Mouse (Mus musculus) heart, embryonic 11.5 days (tissue): Measurements from ENCODE around the gene Plekhb2. TPM values are rescaled to one million over a fixed set of nuclear protein-coding genes. Genes with fewer than 3 reads are reported as not detected.

Source experiments
- ATAC-seq: fragments of 200-750 bp; cut with Nextera tagmentation; replicated peaks from 2 replicates; pipeline ENCODE4 v1.8.0; 2017; ENCODE audit warnings: moderate library complexity; ENCODE audit not compliant: insufficient number of reproducible peaks, low FRiP score, low TSS enrichment
- H3K27ac ChIP-seq: fragments of 300-500 bp; sonication (generic); 2 replicates; pipeline ENCODE4 v1.5.1; 2014; ENCODE audit warnings: mild to moderate bottlenecking, low read depth, low read length
- H3K27me3 ChIP-seq: fragments of 300-500 bp; sonication (generic); 2 replicates; pipeline ENCODE4 v1.6.1; 2014; ENCODE audit warnings: mild to moderate bottlenecking, low read length, mixed read lengths; ENCODE audit not compliant: control insufficient read depth, insufficient read depth
- H3K36me3 ChIP-seq: fragments of 300-500 bp; sonication (generic); 2 replicates; pipeline ENCODE4 v1.6.1; 2014; ENCODE audit warnings: mild to moderate bottlenecking, low read length, moderate library complexity, mixed read lengths; ENCODE audit not compliant: control insufficient read depth, insufficient read depth
- H3K4me1 ChIP-seq: fragments of 300-500 bp; sonication (generic); 2 replicates; pipeline ENCODE4 v1.6.1; 2014; ENCODE audit warnings: low read length; ENCODE audit not compliant: control insufficient read depth, insufficient read depth
- H3K4me2 ChIP-seq: fragments of 300-500 bp; sonication (generic); 2 replicates; pipeline ENCODE4 v1.6.1; 2014; ENCODE audit warnings: mild to moderate bottlenecking, moderate library complexity
- H3K4me3 ChIP-seq: fragments of 300-500 bp; sonication (generic); 2 replicates; pipeline ENCODE4 v1.5.1; 2014; ENCODE audit warnings: low read depth, low read length
- H3K9ac ChIP-seq: fragments of 300-500 bp; sonication (generic); 2 replicates; pipeline ENCODE4 v1.6.1; 2014; ENCODE audit warnings: mild to moderate bottlenecking, low read depth, low read length, moderate library complexity
- H3K9me3 ChIP-seq: fragments of 300-500 bp; sonication (generic); replicated peaks from 2 replicates; pipeline ENCODE4 v1.6.1; 2016; ENCODE audit warnings: low read length; ENCODE audit not compliant: control insufficient read depth
- WGBS: fragments of 180-500 bp; shearing (Covaris S2); extraction: QIAGEN DNeasy Blood & Tissue Kit; methylation state at CpG from one replicate; pipeline ENCODE4 v1.1.7; 2014; ENCODE audit not compliant: insufficient replicate concordance; 5-methylcytosine and 5-hydroxymethylcytosine counted together
- polyA plus RNA-seq: library from polyadenylated mRNA; unstranded; fragments of >200 nt; fragmentation: Nextera tagmentation; extraction: Ambion mirVana; gene quantifications from 2 replicates; pipeline ENCODE4 v1.2.1, GENCODE M21; 2014

Plekhb2 gene
- polyA plus RNA-seq, 1 experiment from 2014 or later = 58.0 TPM

GRCm38 (mm10) chr1:34811581-34811980, 38.2 kb upstream of the Plekhb2 start:
- H3K36me3 ChIP-seq = peaks cover 31% of the 10 kb centered on the region
- no peak overlapping the region for H3K9ac ChIP-seq
- no peak overlapping the region for H3K4me2 ChIP-seq
- H3K9me3 ChIP-seq = no peaks in the 10 kb centered on the region
- no peak overlapping the region for H3K4me3 ChIP-seq
- no peak for ATAC-seq
- WGBS = 80% methylated on average over 6 of the region's 6 CpGs
- no peaks in the 10 kb centered on the region for H3K27me3 ChIP-seq
- no peak overlapping the region for H3K27ac ChIP-seq
- H3K4me1 ChIP-seq = peaks cover 10% of the 10 kb centered on the region

- H3K4me2 ChIP-seq = no peak overlapping the region
- ATAC-seq = no peak
- no peaks in the 10 kb centered on the region for H3K9me3 ChIP-seq
- H3K27me3 ChIP-seq = no peaks in the 10 kb centered on the region
- no peak overlapping the region for H3K4me3 ChIP-seq
- H3K9ac ChIP-seq = no peak overlapping the region
- 91% methylated on average over 13 of the region's 13 CpGs for WGBS
- H3K27ac ChIP-seq = no peak overlapping the region
- H3K36me3 ChIP-seq = peaks cover 38% of the 10 kb centered on the region
- peaks cover under 1% of the 10 kb centered on the region; the same call in 1 of the 2 replicates for H3K4me1 ChIP-seq
These were observed 37.1 kb upstream of the Plekhb2 start for GRCm38 (mm10) chr1:34812407-34813247.

- ATAC-seq = no peak
- WGBS = 93% methylated on average over 6 of the region's 6 CpGs
- Histone ChIP-seq H3K9ac (no peak overlapping the region), H3K27me3 (no peaks in the 10 kb centered on the region), H3K36me3 (peaks cover 47% of the 10 kb centered on the region), H3K4me3 (no peak overlapping the region), H3K4me2 (no peak overlapping the region), H3K4me1 (peaks cover 6% of the 10 kb centered on the region; the same call in 1 of the 2 replicates), H3K27ac (no peak overlapping the region), H3K9me3 (no peaks in the 10 kb centered on the region)
These were observed 33.9 kb upstream of the Plekhb2 start for GRCm38 (mm10) chr1:34815843-34816242.

GRCm38 (mm10) chr1:34819225-34819910, 30.4 kb upstream of the Plekhb2 start:
- H3K4me3 ChIP-seq = no peak overlapping the region
- H3K9me3 ChIP-seq = no peaks in the 10 kb centered on the region
- peaks cover 35% of the 10 kb centered on the region for H3K36me3 ChIP-seq
- 91% methylated on average over 6 of the region's 6 CpGs for WGBS
- H3K4me2 ChIP-seq = no peak overlapping the region
- no peaks in the 10 kb centered on the region for H3K27me3 ChIP-seq
- ATAC-seq = no peak
- H3K9ac ChIP-seq = no peak overlapping the region
- H3K4me1 ChIP-seq = peaks cover 6% of the 10 kb centered on the region; the same call in 1 of the 2 replicates
- no peak overlapping the region for H3K27ac ChIP-seq

- Histone ChIP-seq H3K9ac (no peak overlapping the region), H3K36me3 (peaks cover 26% of the 10 kb centered on the region), H3K27me3 (no peaks in the 10 kb centered on the region), H3K4me3 (no peak overlapping the region), H3K4me1 (peaks cover 6% of the 10 kb centered on the region; the same call in 1 of the 2 replicates), H3K27ac (no peak overlapping the region), H3K9me3 (no peaks in the 10 kb centered on the region), H3K4me2 (no peak overlapping the region)
- ATAC-seq = no peak
- 97% methylated on average over 2 of the region's 2 CpGs for WGBS
These were observed 28.4 kb upstream of the Plekhb2 start for GRCm38 (mm10) chr1:34821411-34821810.

GRCm38 (mm10) chr1:34822003-34822402, 27.8 kb upstream of the Plekhb2 start:
- Histone ChIP-seq H3K9me3 (no peaks in the 10 kb centered on the region), H3K36me3 (peaks cover 21% of the 10 kb centered on the region), H3K4me1 (peaks cover 6% of the 10 kb centered on the region; the same call in 1 of the 2 replicates), H3K27ac (no peak overlapping the region), H3K9ac (no peak overlapping the region), H3K27me3 (no peaks in the 10 kb centered on the region), H3K4me3 (no peak overlapping the region), H3K4me2 (no peak overlapping the region)
- WGBS = 91% methylated on average over 7 of the region's 7 CpGs
- no peak for ATAC-seq

- H3K27me3 ChIP-seq = no peaks in the 10 kb centered on the region
- H3K4me1 ChIP-seq = peaks cover 6% of the 10 kb centered on the region; the same call in 1 of the 2 replicates
- peaks cover 21% of the 10 kb centered on the region for H3K36me3 ChIP-seq
- no peak overlapping the region for H3K9ac ChIP-seq
- 93% methylated on average over 7 of the region's 7 CpGs for WGBS
- H3K4me3 ChIP-seq = no peak overlapping the region
- no peak overlapping the region for H3K27ac ChIP-seq
- H3K9me3 ChIP-seq = no peaks in the 10 kb centered on the region
- no peak overlapping the region for H3K4me2 ChIP-seq
- ATAC-seq = no peak
These were observed 27.0 kb upstream of the Plekhb2 start for GRCm38 (mm10) chr1:34822746-34823145.

GRCm38 (mm10) chr1:34823353-34823752, 26.4 kb upstream of the Plekhb2 start:
- Histone ChIP-seq H3K4me1 (peaks cover 6% of the 10 kb centered on the region; the same call in 1 of the 2 replicates), H3K36me3 (peaks cover 22% of the 10 kb centered on the region), H3K9me3 (no peaks in the 10 kb centered on the region), H3K27ac (no peak overlapping the region), H3K9ac (no peak overlapping the region), H3K4me3 (no peak overlapping the region), H3K27me3 (no peaks in the 10 kb centered on the region), H3K4me2 (no peak overlapping the region)
- 90% methylated on average over 6 of the region's 6 CpGs for WGBS
- no peak for ATAC-seq
